Mouse (Mus musculus) liver, adult 2 months (tissue): ENCODE data around the gene Unc5b.

Source experiments
- CTCF ChIP-seq: fragments of 200-500 bp; IDR thresholded peaks from 2 replicates; pipeline ENCODE4 v1.5.1; 2011; ENCODE audit warnings: low read depth, low read length, control low read depth
- POLR2A ChIP-seq: fragments of 200-500 bp; IDR thresholded peaks from 2 replicates; pipeline ENCODE4 v1.6.1; 2011; ENCODE audit warnings: low read length, control low read depth; ENCODE audit not compliant: insufficient read depth; ENCODE audit errors: extremely low read depth

DNA sequence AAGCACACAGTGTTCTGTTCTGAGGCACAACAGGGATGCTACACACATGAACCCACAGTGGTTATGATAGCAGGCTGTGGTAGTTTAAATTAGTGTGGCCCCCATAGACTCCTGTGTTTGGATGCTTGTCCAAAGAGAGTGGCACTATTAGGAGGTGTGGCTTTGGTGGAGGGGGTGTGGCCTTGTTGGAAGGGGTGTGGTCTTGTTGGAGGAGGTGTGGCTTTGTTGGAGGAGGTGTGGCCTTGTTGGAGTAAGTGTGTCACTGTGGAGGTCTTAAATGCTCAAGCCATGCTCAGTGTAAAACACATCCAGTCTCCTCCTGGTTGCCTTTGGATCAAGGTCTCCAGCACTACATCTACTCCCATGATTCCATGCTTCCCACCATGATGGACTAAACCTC, 75.2 kb downstream of the Unc5b start:
- TF ChIP-seq CTCF = no peak
- TF ChIP-seq POLR2A = no peak
